Mouse (Mus musculus) heart, adult 18-20 months (tissue): ENCODE data around the gene Naa15. TPM values are rescaled to one million over a fixed set of nuclear protein-coding genes. Genes with fewer than 3 reads are reported as not detected.

Experiments used
- DNase-seq, 2 experiments: peaks; one replicate each; pipeline ENCODE4 v3.0.0; 2021 to 2022; ENCODE audit warnings: mixed read lengths in 1 of 2
- total RNA-seq, 2 experiments: library from RNA; stranded (reverse); gene quantifications; 2 replicates each; pipeline ENCODE4 v1.2.3; 2021

Gene Naa15
- total RNA-seq, 2 experiments from 2014 or later: 54.8 TPM

DNA sequence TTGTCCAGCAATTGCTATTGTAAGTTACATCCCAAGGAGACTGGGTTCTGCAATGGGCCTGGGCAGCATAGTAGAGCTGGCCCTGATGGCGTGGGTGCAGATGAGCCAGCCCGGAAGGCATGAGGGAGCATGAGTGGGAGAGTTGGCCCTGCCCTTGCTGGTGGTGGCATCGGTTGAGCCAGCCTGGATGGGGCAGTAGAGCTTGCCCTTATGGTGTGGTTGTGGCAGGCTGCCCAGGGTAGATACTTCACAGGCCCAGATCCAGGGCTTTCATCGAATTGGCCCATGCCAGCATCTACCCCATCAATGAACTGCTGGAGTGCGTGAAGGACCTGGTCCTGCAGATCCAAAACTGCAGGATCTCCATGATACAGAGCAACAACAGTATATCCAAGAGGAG, 97.0 kb downstream of the Naa15 start:
- peak in 1 of 2 experiments; percentile 11 for DNase-seq

- no peak for DNase-seq
Observed at GRCm38 (mm10) chr3:51517467-51517866, 102.5 kb downstream of the Naa15 start.

GRCm38 (mm10) chr3:51517878-51518762, 103.2 kb downstream of the Naa15 start:
- no peak for DNase-seq

GRCm38 (mm10) chr3:51518763-51519121, 103.8 kb downstream of the Naa15 start:
- no peak for DNase-seq

GRCm38 (mm10) chr3:51521262-51521661, 106.3 kb downstream of the Naa15 start:
- no peak for DNase-seq

DNA sequence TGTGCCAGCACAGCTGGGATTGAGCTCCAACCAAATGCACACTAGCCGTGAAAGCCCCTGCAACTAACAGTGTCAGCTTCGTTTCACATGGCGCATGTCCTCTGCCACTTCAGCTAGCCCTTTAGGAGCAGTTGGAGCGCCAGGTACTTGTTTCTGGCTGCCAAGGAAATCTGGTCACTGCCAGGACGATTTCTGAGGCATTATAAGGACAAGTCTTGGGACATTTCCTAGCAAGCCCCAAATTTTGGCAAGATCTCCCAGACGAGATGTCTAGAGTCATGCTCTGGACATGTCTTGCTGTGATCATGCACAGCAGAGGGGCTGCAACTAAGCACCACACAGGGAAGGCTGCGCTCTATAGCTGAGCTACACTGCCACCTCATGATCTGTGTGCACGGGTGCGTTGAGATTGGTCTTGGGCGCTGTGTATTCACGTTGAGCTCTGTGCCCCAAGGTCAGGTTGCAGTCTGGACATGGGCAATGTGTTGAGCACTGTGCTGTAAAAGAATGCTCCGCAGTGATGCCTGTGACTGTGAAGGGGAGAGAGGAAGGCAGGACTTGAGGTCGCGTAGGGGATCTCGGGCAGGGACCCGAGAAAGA, 110.3 kb downstream of the Naa15 start:
- no peak for DNase-seq

Other genes with a start within 250 kb of the Naa15 start
- 10 to 100 TPM; 42.3 to 52.1 TPM for gene Noct, start 190.7 kb upstream of the Naa15 start, total RNA-seq
- gene Elf2, start 74.5 kb upstream of the Naa15 start, total RNA-seq: 10 to 100 TPM; 54.7 to 57.0 TPM
- gene Mgarp, start 18.4 kb upstream of the Naa15 start, total RNA-seq: under 1 TPM; 0.31 to 0.35 TPM
- 1,000 to 10,000 TPM; 1,753 to 1,760 TPM for gene Ndufc1, start 6.2 kb upstream of the Naa15 start, total RNA-seq
- gene Rab33b, start 68.8 kb downstream of the Naa15 start, total RNA-seq: 1 to 10 TPM; 8.9 to 9.9 TPM
- gene Setd7, start 145.7 kb downstream of the Naa15 start, total RNA-seq: 10 to 100 TPM; 46.0 to 53.0 TPM
- 1 to 10 TPM in 1 of 2 experiments, under 1 TPM in 1; 0.65 to 2.5 TPM for gene Mgst2, start 245.2 kb downstream of the Naa15 start, total RNA-seq